Mouse (Mus musculus) hindbrain, embryonic 13.5 days (tissue): Measurements from ENCODE around the gene Wdr86. TPM values are rescaled to one million over a fixed set of nuclear protein-coding genes. Genes with fewer than 3 reads are reported as not detected.
"Not testable (repeated sequence)": the region's sequence is repeated elsewhere in the genome, so short reads cannot be mapped to it uniquely, and the experiment has no call there.

Experiments
- ATAC-seq: fragments of 200-750 bp; cut with Nextera tagmentation; 2 replicates; pipeline ENCODE4 v1.8.0; 2017; ENCODE audit warnings: moderate TSS enrichment; ENCODE audit not compliant: low FRiP score
- H3K27ac ChIP-seq: fragments of 300-500 bp; sonication (generic); 2 replicates; pipeline ENCODE4 v1.5.1; 2015; ENCODE audit warnings: inconsistent platforms, mild to moderate bottlenecking, moderate library complexity
- H3K27me3 ChIP-seq: fragments of 300-500 bp; sonication (generic); 2 replicates; pipeline ENCODE4 v1.6.1; 2015; ENCODE audit warnings: mild to moderate bottlenecking, inconsistent platforms
- H3K36me3 ChIP-seq: fragments of 300-500 bp; sonication (generic); 2 replicates; pipeline ENCODE4 v1.6.1; 2015; ENCODE audit warnings: mild to moderate bottlenecking, inconsistent platforms
- H3K4me1 ChIP-seq: fragments of 300-500 bp; sonication (generic); replicated peaks from 2 replicates; pipeline ENCODE4 v1.6.1; 2015; ENCODE audit warnings: inconsistent platforms
- H3K4me2 ChIP-seq: fragments of 300-500 bp; sonication (generic); 2 replicates; pipeline ENCODE4 v1.6.1; 2015; ENCODE audit warnings: inconsistent platforms, mild to moderate bottlenecking, moderate library complexity
- H3K4me3 ChIP-seq: fragments of 300-500 bp; sonication (generic); 2 replicates; pipeline ENCODE4 v1.5.1; 2015; ENCODE audit warnings: mild to moderate bottlenecking, inconsistent platforms
- H3K9ac ChIP-seq: fragments of 300-500 bp; sonication (generic); 2 replicates; pipeline ENCODE4 v1.6.1; 2015; ENCODE audit warnings: mild to moderate bottlenecking, inconsistent platforms
- H3K9me3 ChIP-seq: fragments of 300-500 bp; sonication (generic); 2 replicates; pipeline ENCODE4 v1.6.1; 2016; ENCODE audit warnings: inconsistent platforms
- WGBS: fragments of 180-500 bp; shearing (Covaris S2); methylation state at CpG from one replicate; pipeline ENCODE4 v1.1.7; 2015; 5-methylcytosine and 5-hydroxymethylcytosine counted together
- polyA plus RNA-seq: library from polyadenylated mRNA; unstranded; fragments of >200 nt; fragmentation: Nextera tagmentation; extraction: Ambion mirVana; gene quantifications from 2 replicates; pipeline ENCODE4 v1.2.1, GENCODE M21; 2015

The Wdr86 gene
- polyA plus RNA-seq, 1 experiment from 2014 or later = 8.0 TPM

GRCm38 (mm10) chr5:24709962-24710361, 20.6 kb downstream of the Wdr86 start:
- WGBS = 54% methylated on average over 2 of the region's 2 CpGs
- Histone ChIP-seq H3K4me3 (no peak overlapping the region), H3K9me3 (peaks cover 9% of the 10 kb centered on the region; the same call in 1 of the 2 replicates), H3K36me3 (peaks cover 72% of the 10 kb centered on the region), H3K9ac (no peak overlapping the region), H3K4me2 (no peak overlapping the region), H3K27ac (0 out of 2 replicates have a peak overlapping the region, but pooled peaks have one; percentile 35), H3K27me3 (no peaks in the 10 kb centered on the region), H3K4me1 (peaks cover 5% of the 10 kb centered on the region; the same call in 1 of the 2 replicates)
- ATAC-seq = no peak

DNA sequence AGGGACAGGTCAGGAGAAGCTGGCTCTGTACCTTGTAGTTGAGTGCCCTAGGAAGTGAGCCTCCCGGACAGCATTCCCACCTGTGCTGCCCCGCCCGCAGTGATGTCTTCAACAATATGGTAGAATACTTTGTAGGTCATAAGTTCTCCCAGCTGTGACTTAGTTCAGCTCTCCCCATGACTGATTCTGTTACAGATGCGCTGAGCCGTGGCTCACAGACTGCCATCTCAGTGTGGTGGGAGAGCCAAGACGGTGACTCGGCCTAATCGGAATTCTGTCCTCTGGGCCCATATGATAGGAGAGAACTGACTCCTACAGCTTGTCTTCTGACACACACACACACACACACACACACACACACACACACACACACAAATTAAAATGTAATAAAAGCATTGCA, 25.9 kb downstream of the Wdr86 start:
- Histone ChIP-seq H3K36me3 (peaks cover 98% of the 10 kb centered on the region), H3K4me3 (no peak overlapping the region), H3K4me1 (no peaks in the 10 kb centered on the region), H3K4me2 (no peak overlapping the region), H3K9ac (no peak overlapping the region), H3K9me3 (no peaks in the 10 kb centered on the region), H3K27me3 (no peaks in the 10 kb centered on the region), H3K27ac (no peak overlapping the region)
- WGBS = 93% methylated on average over 8 of the region's 8 CpGs
- ATAC-seq = no peak

GRCm38 (mm10) chr5:24701271-24701670, 29.3 kb downstream of the Wdr86 start:
- Histone ChIP-seq H3K27me3 (no peaks in the 10 kb centered on the region), H3K9me3 (no peaks in the 10 kb centered on the region), H3K4me1 (no peaks in the 10 kb centered on the region), H3K9ac (no peak overlapping the region), H3K36me3 (peaks cover 96% of the 10 kb centered on the region), H3K27ac (peak overlapping the region; percentile 26; the same call in 1 of the 2 replicates), H3K4me3 (no peak overlapping the region), H3K4me2 (no peak overlapping the region)
- no peak for ATAC-seq
- 91% methylated on average over 3 of the region's 3 CpGs for WGBS

DNA sequence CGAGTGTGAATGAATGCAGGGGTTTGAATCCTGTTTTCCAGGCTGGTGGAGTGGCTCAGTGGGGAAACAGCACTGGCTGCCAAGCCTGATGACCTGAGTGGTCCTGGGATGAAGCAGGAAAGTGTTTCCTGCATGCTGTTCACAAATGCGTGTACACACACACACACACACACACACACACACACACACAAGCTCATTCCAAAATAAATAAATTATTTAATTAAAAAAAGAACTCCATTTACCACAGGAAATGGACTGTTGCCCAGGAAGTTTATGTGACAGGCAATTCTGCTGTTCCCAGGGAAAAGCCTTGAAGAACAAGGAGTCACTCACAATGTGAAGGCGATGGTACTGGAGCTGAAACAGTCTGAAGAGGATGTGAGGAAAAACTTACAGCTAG, 33.8 kb downstream of the Wdr86 start:
- Histone ChIP-seq H3K4me1 (no peaks in the 10 kb centered on the region), H3K4me2 (no peak overlapping the region), H3K36me3 (peaks cover 96% of the 10 kb centered on the region), H3K9me3 (no peaks in the 10 kb centered on the region), H3K4me3 (no peak overlapping the region), H3K27ac (no peak overlapping the region), H3K27me3 (no peaks in the 10 kb centered on the region), H3K9ac (no peak overlapping the region)
- ATAC-seq = no peak
- 83% methylated on average over 3 of the region's 3 CpGs for WGBS

GRCm38 (mm10) chr5:24687696-24688095, 42.8 kb downstream of the Wdr86 start:
- 84% methylated on average over 1 of the region's 1 CpGs for WGBS
- no peaks in the 10 kb centered on the region for H3K27me3 ChIP-seq
- ATAC-seq = no peak

DNA sequence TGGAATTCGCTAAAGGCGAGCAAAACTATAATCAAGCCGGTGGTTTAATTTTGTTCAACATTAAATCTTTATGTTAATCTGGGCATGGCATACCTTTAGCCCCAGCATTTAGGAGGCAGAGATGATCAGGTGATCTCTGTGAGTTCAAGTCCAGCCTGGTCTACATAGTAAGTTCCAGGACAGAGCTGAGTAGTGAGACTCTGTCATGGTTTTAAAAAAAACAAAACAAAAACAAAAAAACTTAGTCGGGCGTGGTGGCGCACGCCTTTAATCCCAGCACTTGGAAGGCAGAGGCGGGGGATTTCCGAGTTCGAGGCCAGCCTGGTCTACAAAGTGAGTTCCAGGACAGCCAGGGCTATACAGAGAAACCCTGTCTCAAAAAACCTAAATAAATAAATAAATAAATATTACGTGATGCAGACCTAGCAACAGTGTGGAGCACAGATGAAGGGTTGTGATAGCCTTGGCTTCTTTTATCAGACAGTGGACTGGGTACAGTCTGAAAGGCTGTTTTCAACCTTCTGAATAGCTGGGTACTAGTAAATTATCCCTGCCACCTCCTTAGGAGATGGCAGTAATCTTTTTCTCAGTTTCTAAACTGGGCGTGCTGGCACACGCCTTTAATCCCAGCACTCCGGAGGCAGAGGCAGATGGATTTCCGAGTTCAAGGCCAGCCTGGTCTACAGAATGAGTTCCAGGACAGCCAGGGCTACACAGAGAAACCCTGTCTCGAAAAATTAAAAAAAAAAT, 43.7 kb downstream of the Wdr86 start:
- not testable (repeated sequence) for H3K27me3 ChIP-seq, H3K9me3 ChIP-seq, H3K27ac ChIP-seq, ATAC-seq
- H3K9ac ChIP-seq = peak overlapping the region; percentile 91
- WGBS = 81% methylated on average over 16 of the region's 16 CpGs
- H3K4me3 ChIP-seq = peak overlapping the region; percentile 82
- H3K4me2 ChIP-seq = peak overlapping the region; percentile 62
- peaks cover 25% of the 10 kb centered on the region for H3K36me3 ChIP-seq
- H3K4me1 ChIP-seq = peaks cover 21% of the 10 kb centered on the region

More at GRCm38 (mm10) chr5:24687696-24688095, 42.8 kb downstream of the Wdr86 start:
- Histone ChIP-seq H3K4me3 (no peak overlapping the region), H3K36me3 (peaks cover 34% of the 10 kb centered on the region), H3K4me1 (peaks cover 21% of the 10 kb centered on the region), H3K9me3 (no peaks in the 10 kb centered on the region), H3K4me2 (no peak overlapping the region), H3K27ac (no peak overlapping the region), H3K9ac (no peak overlapping the region)

GRCm38 (mm10) chr5:24686176-24686575, 44.4 kb downstream of the Wdr86 start:
- Histone ChIP-seq H3K27me3 (no peaks in the 10 kb centered on the region), H3K9ac (peak overlapping the region; percentile 91), H3K4me3 (peak overlapping the region; percentile 82), H3K4me2 (peak overlapping the region; percentile 62), H3K36me3 (peaks cover 19% of the 10 kb centered on the region), H3K4me1 (peaks cover 21% of the 10 kb centered on the region), H3K27ac (peak overlapping the region; percentile 94), H3K9me3 (no peaks in the 10 kb centered on the region)
- WGBS = under 1% methylated on average over 15 of the region's 15 CpGs
- ATAC-seq = peak; percentile 3

DNA sequence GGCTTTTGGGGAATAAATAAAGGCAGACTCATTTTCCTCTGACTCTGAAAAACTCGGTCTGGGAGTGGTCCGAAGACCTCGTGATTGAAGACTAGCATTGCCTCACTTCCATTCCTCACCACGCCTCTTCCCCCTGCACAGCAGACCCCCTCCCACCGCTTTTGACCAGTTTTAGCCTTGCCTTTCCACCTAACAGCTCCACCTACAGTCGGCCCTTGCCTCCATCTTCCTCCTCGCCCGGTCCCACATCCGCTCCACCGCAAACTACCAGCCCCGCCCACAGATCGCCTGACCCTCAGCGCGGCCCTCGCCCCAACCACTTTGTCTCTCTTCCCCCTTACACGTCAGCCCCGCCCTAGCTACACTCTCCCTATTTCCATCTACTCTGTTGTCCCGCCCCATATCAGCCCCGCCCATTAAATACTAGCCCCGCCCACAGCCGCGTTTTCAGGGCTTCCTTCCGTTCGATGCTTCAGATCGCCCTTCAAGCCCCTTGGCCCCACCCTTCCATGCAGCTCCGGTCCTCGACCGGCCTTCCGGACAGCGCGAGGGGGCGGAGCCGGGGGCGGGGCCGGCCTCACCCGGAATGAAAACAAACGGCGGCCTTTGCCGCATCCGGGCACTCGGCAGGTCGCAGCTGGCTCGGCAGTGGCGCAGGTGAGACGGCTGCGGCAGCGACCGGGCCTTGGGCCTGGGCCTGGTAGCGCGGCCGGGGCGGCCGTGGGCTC, 45.0 kb downstream of the Wdr86 start, which contains the start of gene Nub1:
Gene Nub1 (plus strand): TSS at position 167 of the 728 bp plus-strand sequence.
- H3K36me3 ChIP-seq = peaks cover 12% of the 10 kb centered on the region
- H3K4me3 ChIP-seq = peak within 1 kb of the TSS; percentile 82
- H3K4me1 ChIP-seq = peaks cover 21% of the 10 kb centered on the region
- peak; percentile 98 for ATAC-seq
- no peaks in the 10 kb centered on the region for H3K9me3 ChIP-seq
- peak within 1 kb of the TSS; percentile 91 for H3K9ac ChIP-seq
- 2% methylated on average over 53 of the region's 53 CpGs for WGBS
- no peaks in the 10 kb centered on the region for H3K27me3 ChIP-seq
- H3K4me2 ChIP-seq = peak within 1 kb of the TSS; percentile 62
- peak within 1 kb of the TSS; percentile 94 for H3K27ac ChIP-seq

GRCm38 (mm10) chr5:24684578-24685365, 45.8 kb downstream of the Wdr86 start:
- ATAC-seq = peak; percentile 61
- 20% methylated on average over 16 of the region's 16 CpGs for WGBS
- H3K36me3 ChIP-seq = peaks cover 5% of the 10 kb centered on the region
- H3K4me2 ChIP-seq = peak overlapping the region; percentile 62
- H3K27me3 ChIP-seq = no peaks in the 10 kb centered on the region
- peaks cover 21% of the 10 kb centered on the region for H3K4me1 ChIP-seq
- H3K9me3 ChIP-seq = no peaks in the 10 kb centered on the region
- peak overlapping the region; percentile 94 for H3K27ac ChIP-seq
- peak overlapping the region; percentile 82 for H3K4me3 ChIP-seq
- H3K9ac ChIP-seq = peak overlapping the region; percentile 66

GRCm38 (mm10) chr5:24681436-24681835, 49.1 kb downstream of the Wdr86 start:
- Histone ChIP-seq H3K27ac (no peak overlapping the region), H3K36me3 (no peaks in the 10 kb centered on the region), H3K4me3 (no peak overlapping the region), H3K9ac (no peak overlapping the region), H3K9me3 (peaks cover 8% of the 10 kb centered on the region; the same call in 1 of the 2 replicates), H3K27me3 (no peaks in the 10 kb centered on the region), H3K4me1 (peaks cover 6% of the 10 kb centered on the region), H3K4me2 (no peak overlapping the region)
- no peak for ATAC-seq
- 63% methylated on average over 1 of the region's 1 CpGs for WGBS

- Histone ChIP-seq H3K9me3 (peaks cover 7% of the 10 kb centered on the region; the same call in 1 of the 2 replicates), H3K4me1 (no peaks in the 10 kb centered on the region), H3K27me3 (0 out of 2 replicates have a peak, but pooled peaks cover 4% of the 10 kb centered on the region), H3K4me2 (no peak overlapping the region), H3K36me3 (no peaks in the 10 kb centered on the region), H3K27ac (no peak overlapping the region), H3K4me3 (no peak overlapping the region), H3K9ac (no peak overlapping the region)
- WGBS = 37% methylated on average over 4 of the region's 4 CpGs
- peak; percentile 61 for ATAC-seq
Observed at GRCm38 (mm10) chr5:24674238-24674637, 56.3 kb downstream of the Wdr86 start.
